Mouse (Mus musculus) forebrain, embryonic 11.5 days (tissue): ENCODE measurements around the gene Pxn. TPM values are rescaled to one million over a fixed set of nuclear protein-coding genes. Genes with fewer than 3 reads are reported as not detected.

Experiments used
- ATAC-seq: fragments of 200-750 bp; cut with Nextera tagmentation; replicated peaks from 2 replicates; pipeline ENCODE4 v1.8.0; 2017; ENCODE audit warnings: moderate TSS enrichment; ENCODE audit not compliant: low FRiP score
- DNase-seq: peaks from one replicate; pipeline ENCODE4 v3.0.0-alpha.2; 2017; ENCODE audit warnings: low spot score
- H3K27ac ChIP-seq: fragments of 300-500 bp; sonication (generic); 2 replicates; pipeline ENCODE4 v1.5.1; 2014; ENCODE audit warnings: low read depth, low read length
- H3K27me3 ChIP-seq: fragments of 300-500 bp; sonication (generic); 2 replicates; pipeline ENCODE4 v1.6.1; 2014; ENCODE audit warnings: mild to moderate bottlenecking, low read length, mixed read lengths; ENCODE audit not compliant: control insufficient read depth, insufficient read depth
- H3K36me3 ChIP-seq: fragments of 300-500 bp; sonication (generic); 2 replicates; pipeline ENCODE4 v1.6.1; 2014; ENCODE audit warnings: mild to moderate bottlenecking, low read length, moderate library complexity, mixed read lengths; ENCODE audit not compliant: control insufficient read depth, insufficient read depth
- H3K4me1 ChIP-seq: fragments of 300-500 bp; sonication (generic); replicated peaks from 2 replicates; pipeline ENCODE4 v1.6.1; 2014; ENCODE audit warnings: low read length, mixed read lengths; ENCODE audit not compliant: control insufficient read depth, insufficient read depth
- H3K4me2 ChIP-seq: fragments of 300-500 bp; sonication (generic); 2 replicates; pipeline ENCODE4 v1.6.1; 2014; ENCODE audit warnings: low read depth, mild to moderate bottlenecking, low read length, moderate library complexity, mixed read lengths; ENCODE audit not compliant: severe bottlenecking
- H3K4me3 ChIP-seq: fragments of 300-500 bp; sonication (generic); 2 replicates; pipeline ENCODE4 v1.5.1; 2014; ENCODE audit warnings: low read depth, low read length
- H3K9ac ChIP-seq: fragments of 300-500 bp; sonication (generic); 2 replicates; pipeline ENCODE4 v1.6.1; 2014; ENCODE audit warnings: low read length
- H3K9me3 ChIP-seq: fragments of 300-500 bp; sonication (generic); 2 replicates; pipeline ENCODE4 v1.6.1; 2016; ENCODE audit warnings: low read length, mixed read lengths; ENCODE audit not compliant: control insufficient read depth
- WGBS: fragments of 180-500 bp; shearing (Covaris S2); extraction: QIAGEN DNeasy Blood & Tissue Kit; methylation state at CpG from one replicate; pipeline ENCODE4 v1.1.7; 2014; 5-methylcytosine and 5-hydroxymethylcytosine counted together
- polyA plus RNA-seq: library from polyadenylated mRNA; unstranded; fragments of >200 nt; fragmentation: Nextera tagmentation; extraction: Ambion mirVana; gene quantifications from 2 replicates; pipeline ENCODE4 v1.2.1, GENCODE M21; 2014

Gene Pxn
- polyA plus RNA-seq, 1 experiment from 2014 or later: 12.3 TPM

DNA sequence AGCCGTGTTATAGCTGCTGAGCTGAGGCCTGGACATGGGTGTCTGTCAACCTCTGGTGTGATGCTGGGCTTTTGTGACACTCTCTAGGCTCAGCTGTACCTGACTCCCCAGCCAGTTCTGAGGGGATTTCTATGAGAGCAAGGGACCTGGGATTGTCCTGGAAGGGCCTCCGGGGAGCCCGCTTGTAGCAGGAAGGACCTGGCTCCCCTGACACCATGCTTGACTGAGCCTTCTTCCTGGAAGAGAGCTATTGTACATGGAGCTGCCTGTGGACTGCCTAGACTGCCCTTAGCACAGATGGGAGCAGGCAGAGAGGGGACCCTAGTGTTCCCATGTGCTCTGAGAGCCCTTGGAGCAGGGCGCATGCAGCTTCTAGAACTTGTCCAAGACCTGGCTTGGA, 18.9 kb downstream of the Pxn start:
- Histone ChIP-seq H3K36me3 (no peaks in the 10 kb centered on the region), H3K9me3 (no peaks in the 10 kb centered on the region), H3K27ac (no peak overlapping the region), H3K4me3 (no peak overlapping the region), H3K27me3 (no peaks in the 10 kb centered on the region), H3K4me1 (peaks cover 12% of the 10 kb centered on the region), H3K9ac (no peak overlapping the region), H3K4me2 (no peak overlapping the region)
- ATAC-seq (no peak), DNase-seq (no peak)
- 92% methylated on average over 4 of the region's 4 CpGs for WGBS

DNA sequence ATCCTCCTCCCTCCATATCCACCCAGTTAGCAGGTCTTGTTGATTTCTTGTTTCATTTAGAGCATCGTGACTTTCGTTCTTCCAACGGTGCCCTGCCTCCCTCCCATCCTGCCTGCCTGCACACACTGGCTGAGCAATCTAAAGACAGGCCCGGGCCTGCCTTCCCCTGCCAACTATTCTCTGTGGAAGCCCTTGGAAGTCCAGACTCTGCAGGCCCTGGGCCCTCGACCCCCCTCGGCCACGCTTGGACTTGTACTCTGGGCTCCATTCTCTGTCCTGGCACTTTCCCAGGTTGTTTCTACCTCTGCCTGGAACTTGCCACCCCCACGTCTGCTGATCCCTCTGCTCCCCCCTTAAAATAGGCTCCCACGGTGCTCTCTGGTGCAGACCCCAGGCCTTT, 19.5 kb downstream of the Pxn start:
- Histone ChIP-seq H3K36me3 (no peaks in the 10 kb centered on the region), H3K4me1 (peaks cover 12% of the 10 kb centered on the region), H3K4me3 (no peak overlapping the region), H3K4me2 (no peak overlapping the region), H3K9ac (no peak overlapping the region), H3K9me3 (no peaks in the 10 kb centered on the region), H3K27ac (no peak overlapping the region), H3K27me3 (no peaks in the 10 kb centered on the region)
- DNase-seq (no peak), ATAC-seq (no peak)
- 83% methylated on average over 9 of the region's 9 CpGs for WGBS

DNA sequence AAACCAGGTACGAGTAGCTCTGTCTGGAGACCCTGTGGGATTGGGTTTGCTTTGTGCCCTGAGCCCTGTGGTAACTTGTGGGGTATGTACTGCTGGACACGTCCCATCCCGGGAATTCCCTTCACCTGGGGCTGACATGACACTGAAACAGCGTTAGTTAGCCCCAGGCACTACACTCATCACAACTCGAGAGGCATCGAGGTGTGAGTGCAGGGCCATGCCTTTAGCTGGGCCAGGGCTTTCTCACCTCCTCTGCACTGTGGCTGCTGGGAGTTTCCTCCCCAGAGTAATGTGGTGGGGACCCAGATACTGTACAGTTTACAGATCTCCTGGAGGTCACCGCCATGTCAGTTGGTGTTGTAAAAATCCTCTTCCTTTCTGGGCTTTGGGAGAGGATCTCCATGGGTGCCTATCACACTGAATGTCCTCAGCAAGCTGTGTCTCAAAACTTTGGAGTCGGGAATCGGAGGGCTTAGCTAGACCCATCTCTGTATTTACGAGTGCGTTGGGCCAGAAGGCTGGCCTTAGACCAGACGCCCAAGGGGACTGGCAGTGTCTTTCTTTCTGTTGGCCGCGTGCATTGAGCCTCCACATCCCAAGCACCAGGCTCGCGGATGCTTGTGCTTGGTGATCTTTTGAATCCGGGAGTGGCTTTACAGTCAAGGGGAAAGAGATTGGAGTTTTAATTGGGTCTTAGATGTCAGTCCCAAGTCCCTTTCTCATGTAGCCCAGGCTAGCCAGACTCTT, 20.2 kb downstream of the Pxn start:
- H3K9me3 ChIP-seq: no peaks in the 10 kb centered on the region
- WGBS: 84% methylated on average over 17 of the region's 17 CpGs
- H3K36me3 ChIP-seq: no peaks in the 10 kb centered on the region
- no peak overlapping the region for H3K4me3 ChIP-seq
- peaks cover 16% of the 10 kb centered on the region for H3K4me1 ChIP-seq
- H3K27ac ChIP-seq: no peak overlapping the region
- ATAC-seq: no peak
- H3K27me3 ChIP-seq: no peaks in the 10 kb centered on the region
- H3K4me2 ChIP-seq: no peak overlapping the region
- no peak overlapping the region for H3K9ac ChIP-seq
- no peak for DNase-seq

DNA sequence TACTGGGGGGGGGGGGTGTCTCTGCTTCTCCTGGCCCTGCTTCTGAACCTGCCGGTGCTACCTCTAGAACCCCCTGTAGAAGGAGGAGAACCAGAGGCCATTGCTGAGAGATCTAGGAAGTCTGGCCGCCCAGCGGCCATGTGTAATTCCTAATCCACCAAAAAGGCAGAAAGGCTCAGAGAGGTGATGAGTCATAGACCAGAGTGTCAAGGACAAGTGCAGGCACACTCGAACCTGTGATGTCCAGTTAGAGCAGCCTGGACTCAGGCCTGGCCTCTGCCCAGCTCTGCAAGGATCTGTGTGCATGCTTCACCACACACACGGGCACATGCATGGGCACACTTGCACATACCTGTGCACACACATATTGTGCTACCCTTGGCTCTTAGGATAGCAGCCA, 21.7 kb downstream of the Pxn start:
- H3K9me3 ChIP-seq: no peaks in the 10 kb centered on the region
- no peak for ATAC-seq
- peaks cover 18% of the 10 kb centered on the region for H3K4me1 ChIP-seq
- no peak overlapping the region for H3K9ac ChIP-seq
- no peaks in the 10 kb centered on the region for H3K27me3 ChIP-seq
- no peak for DNase-seq
- H3K27ac ChIP-seq: no peak overlapping the region
- 89% methylated on average over 5 of the region's 5 CpGs for WGBS
- H3K4me2 ChIP-seq: no peak overlapping the region
- no peaks in the 10 kb centered on the region for H3K36me3 ChIP-seq
- no peak overlapping the region for H3K4me3 ChIP-seq

DNA sequence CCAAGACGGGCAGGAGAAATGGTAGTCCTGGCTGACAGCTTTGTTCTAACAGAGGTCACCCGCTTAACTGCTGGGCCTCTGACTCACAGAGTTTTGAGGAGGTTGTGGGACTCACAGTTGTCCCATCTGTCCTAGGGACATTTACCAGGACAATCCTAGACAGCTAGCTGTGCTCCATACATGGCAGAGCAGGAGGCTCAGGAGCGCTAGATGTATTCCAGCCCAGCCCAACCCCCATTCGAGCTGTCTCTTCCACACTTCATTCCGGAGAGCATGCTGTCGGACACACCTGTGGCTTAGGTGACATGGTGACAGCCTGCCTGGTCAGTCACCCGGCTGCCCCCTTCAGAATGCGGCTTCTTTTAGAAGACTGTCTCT, 22.9 kb downstream of the Pxn start:
- H3K4me1 ChIP-seq: peaks cover 14% of the 10 kb centered on the region; the same call in 1 of the 2 replicates
- H3K36me3 ChIP-seq: no peaks in the 10 kb centered on the region
- no peak overlapping the region for H3K4me2 ChIP-seq
- no peaks in the 10 kb centered on the region for H3K9me3 ChIP-seq
- H3K9ac ChIP-seq: no peak overlapping the region
- WGBS: 83% methylated on average over 8 of the region's 8 CpGs
- ATAC-seq: no peak
- no peaks in the 10 kb centered on the region for H3K27me3 ChIP-seq
- no peak for DNase-seq
- 0 out of 2 replicates have a peak overlapping the region, but pooled peaks have one; percentile 6 for H3K27ac ChIP-seq
- H3K4me3 ChIP-seq: no peak overlapping the region

DNA sequence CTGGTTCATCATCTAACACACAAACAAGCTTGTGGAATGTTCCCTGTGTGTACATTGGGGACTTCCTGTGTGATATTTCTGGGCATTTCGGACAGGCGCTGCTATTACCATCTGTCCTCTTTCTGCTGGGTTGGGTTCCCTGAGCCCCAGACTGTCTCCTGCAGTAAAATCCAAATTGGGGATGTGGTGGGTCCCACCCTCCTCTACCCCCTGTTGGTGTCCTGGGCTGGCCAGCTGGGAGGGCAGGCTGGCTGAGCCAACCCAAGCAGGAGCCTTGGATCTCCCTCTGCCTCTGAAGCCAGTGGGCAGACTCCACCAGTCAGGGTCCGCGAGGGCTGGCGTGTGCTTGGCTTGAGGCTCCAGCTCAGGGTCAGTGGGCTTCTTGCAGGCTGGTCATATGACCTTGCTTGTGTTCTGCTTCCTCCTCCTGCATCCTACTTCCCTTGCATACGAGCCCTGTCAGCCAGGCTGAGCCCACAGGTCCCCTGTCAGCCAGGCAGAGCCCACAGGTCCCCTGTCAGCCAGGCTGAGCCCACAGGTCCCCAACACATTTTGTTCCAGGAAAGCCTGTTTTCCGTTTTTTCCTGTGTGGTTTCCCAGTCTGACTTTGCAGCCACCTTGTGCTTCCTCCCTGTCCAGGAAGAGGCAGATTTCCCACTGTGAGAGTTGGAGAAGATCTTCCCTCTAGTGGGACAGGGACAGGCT, 23.4 kb downstream of the Pxn start:
- DNase-seq (no peak), ATAC-seq (no peak)
- peak overlapping the region; percentile 6; the same call in 1 of the 2 replicates for H3K27ac ChIP-seq
- no peaks in the 10 kb centered on the region for H3K36me3 ChIP-seq
- no peak overlapping the region for H3K4me2 ChIP-seq
- peaks cover 11% of the 10 kb centered on the region; the same call in 1 of the 2 replicates for H3K4me1 ChIP-seq
- no peaks in the 10 kb centered on the region for H3K27me3 ChIP-seq
- H3K9me3 ChIP-seq: no peaks in the 10 kb centered on the region
- H3K9ac ChIP-seq: no peak overlapping the region; the same call in 1 of the 2 replicates
- 75% methylated on average over 7 of the region's 7 CpGs for WGBS
- no peak overlapping the region for H3K4me3 ChIP-seq

DNA sequence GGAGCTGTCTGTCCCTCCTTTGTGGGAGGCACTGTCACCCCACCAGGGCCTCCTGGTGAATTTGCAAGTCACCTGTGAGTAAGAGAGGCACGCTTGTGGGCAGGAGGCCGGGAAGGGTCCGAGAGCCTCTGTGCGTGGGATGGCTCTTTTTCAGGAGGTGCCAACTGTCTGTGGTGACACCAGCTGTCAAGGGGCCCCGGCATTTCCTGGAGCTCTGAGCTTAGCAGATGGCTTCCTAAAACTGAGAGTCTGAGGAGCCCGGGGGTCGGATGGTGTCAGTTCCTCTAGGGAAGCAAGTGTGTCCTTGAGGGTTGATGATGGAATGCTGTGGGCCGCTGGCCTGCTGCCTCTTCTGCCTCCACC, 24.0 kb downstream of the Pxn start:
- H3K4me2 ChIP-seq: no peak overlapping the region
- 78% methylated on average over 8 of the region's 8 CpGs for WGBS
- no peaks in the 10 kb centered on the region for H3K27me3 ChIP-seq
- ATAC-seq: no peak
- H3K4me3 ChIP-seq: no peak overlapping the region
- H3K27ac ChIP-seq: no peak overlapping the region
- no peaks in the 10 kb centered on the region for H3K9me3 ChIP-seq
- no peak for DNase-seq
- H3K9ac ChIP-seq: no peak overlapping the region
- H3K36me3 ChIP-seq: no peaks in the 10 kb centered on the region
- peaks cover 11% of the 10 kb centered on the region; the same call in 1 of the 2 replicates for H3K4me1 ChIP-seq

DNA sequence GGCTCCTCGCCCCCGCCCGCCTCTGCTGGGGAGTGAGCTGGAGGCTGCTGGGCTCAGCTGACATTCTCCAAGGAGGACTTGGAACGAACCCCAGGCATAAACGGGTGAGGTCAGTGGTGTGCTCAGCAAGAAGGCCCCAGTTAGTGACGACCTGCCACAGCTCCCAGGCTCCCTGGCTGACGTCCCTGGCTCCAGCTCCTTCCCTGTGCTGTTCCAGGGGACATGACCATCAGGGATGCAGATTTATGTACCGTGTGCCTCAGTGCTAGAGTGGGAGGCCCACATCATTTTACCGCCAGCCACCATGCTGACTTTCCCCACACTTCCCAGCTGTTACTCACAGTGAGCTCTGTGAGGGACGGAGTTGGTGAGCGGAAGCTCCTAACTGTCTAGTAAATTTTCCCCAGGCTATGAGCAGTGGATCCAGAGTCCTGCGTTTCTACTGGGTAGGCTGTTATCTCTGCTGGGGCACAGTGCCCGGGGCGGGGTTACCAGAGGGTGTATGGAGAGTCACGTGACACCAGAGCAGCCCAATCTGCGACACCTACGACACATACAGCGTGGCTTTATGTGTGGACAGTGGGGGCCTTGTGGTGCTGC, 25.3 kb downstream of the Pxn start:
- no peak overlapping the region for H3K27ac ChIP-seq
- 63% methylated on average over 18 of the region's 18 CpGs for WGBS
- no peak overlapping the region for H3K4me2 ChIP-seq

More for the DNA sequence above, 25.3 kb downstream of the Pxn start:
- DNase-seq: no peak
- Histone ChIP-seq H3K36me3 (no peaks in the 10 kb centered on the region), H3K27me3 (no peaks in the 10 kb centered on the region), H3K9me3 (no peaks in the 10 kb centered on the region), H3K9ac (peak overlapping the region; percentile 3; the same call in 1 of the 2 replicates), H3K4me1 (peaks cover 11% of the 10 kb centered on the region; the same call in 1 of the 2 replicates), H3K4me3 (no peak overlapping the region)
- ATAC-seq: no peak
